8 mouse cellular contexts compared by ENCODE assay signal in genomic region chr5:73256352-73257065, GRCm38 (mm10). TPM values are rescaled to one million over a fixed set of nuclear protein-coding genes. Genes with fewer than 3 reads are reported as not detected.
DNase-seq lines count a peak whose midpoint lies in the region; ATAC-seq lines count a peak whose summit lies in the region.

Gene Fryl, minus strand, starts transcription at chr5:73256619.

- DNase-seq in adipocyte (ENCODE audit: low spot score), result peak; percentile 100
- peak; percentile 97 for DNase-seq in embryo, embryonic 10 days (ENCODE audit: low spot score)
- peak; percentile 97 for DNase-seq in gastrocnemius, postnatal 10 days
- peak; percentile 99 for DNase-seq in induced T-regulatory cell, adult 2 months (ENCODE audit: low read depth)
- DNase-seq in left cerebral cortex, adult 9 months (ENCODE audit: low spot score in 2 of 2), result peak; percentile 96
- peak; percentile 97 for DNase-seq in right cerebral cortex, postnatal 14 days
- peak; percentile 84 to 93 for DNase-seq in urinary bladder, postnatal 36 days (ENCODE audit: low spot score in 2 of 2)

- peak; percentile 81 for ATAC-seq in megakaryocyte progenitor cell, adult 5-6 weeks (replicated peaks; ENCODE audit: poor library complexity)

RNA-seq across cellular contexts. Expression of gene Fryl, which starts in this region (rescaled TPM):
- total RNA-seq in gastrocnemius, postnatal 10 days (2021), result 10 to 100 TPM; 23.8 to 36.4 TPM
- total RNA-seq in megakaryocyte progenitor cell, adult 5-6 weeks (2015), result 56.2 and 78.5 TPM in 2 replicates
- 74.2 and 76.4 TPM in 2 replicates for total RNA-seq in megakaryocyte progenitor cell, adult 5-6 weeks (2017)

Comparison
In these comparisons a context has a peak if more than half of its experiments do, and no peak if none do; other contexts are left out.
1. Peak in every context shown above with its lines: DNase-seq and ATAC-seq.